Mouse (Mus musculus) effector memory CD4-positive, alpha-beta T cell, adult 5 months (primary cell): ENCODE results near the gene Olfr761. TPM values are rescaled to one million over a fixed set of nuclear protein-coding genes. Genes with fewer than 3 reads are reported as not detected.

Source experiments
- polyA plus RNA-seq: library from polyadenylated mRNA; unstranded; fragments of 100-300 nt; shearing (Covaris generic); gene quantifications from one replicate; pipeline ENCODE4 v1.2.1, GENCODE M21; 2017

The Olfr761 gene
- not detected for polyA plus RNA-seq

GRCm38 (mm10) chr17:37952979-37953378, at the start of gene Olfr761:
Gene Olfr761 (minus strand): TSS chr17:37953079.

GRCm38 (mm10) chr17:37920248-37920647, 32.6 kb downstream of the Olfr761 start, which contains the start of gene Olfr128:
Gene Olfr128 (plus strand): TSS chr17:37920548.

Other genes starting within 250 kb of the Olfr761 start
- not detected for gene Olfr120, start 231.3 kb downstream of the Olfr761 start, polyA plus RNA-seq
- gene Olfr121, start 204.2 kb downstream of the Olfr761 start, polyA plus RNA-seq = not detected
- gene Olfr122, start 184.5 kb downstream of the Olfr761 start, polyA plus RNA-seq = not detected
- gene Olfr123, start 159.6 kb downstream of the Olfr761 start, polyA plus RNA-seq = not detected
- gene Olfr124, start 153.2 kb downstream of the Olfr761 start, polyA plus RNA-seq = not detected
- gene Olfr125, start 120.1 kb downstream of the Olfr761 start, polyA plus RNA-seq = not detected
- gene Olfr126, start 105.6 kb downstream of the Olfr761 start, polyA plus RNA-seq = not detected
- not detected for gene Olfr127, start 52.6 kb downstream of the Olfr761 start, polyA plus RNA-seq
- 0.15 TPM for gene Olfr128, start 32.5 kb downstream of the Olfr761 start, polyA plus RNA-seq
- not detected for gene Olfr129, start 107.0 kb upstream of the Olfr761 start, polyA plus RNA-seq
- not detected for gene Olfr130, start 110.8 kb upstream of the Olfr761 start, polyA plus RNA-seq
- gene Olfr131, start 135.6 kb upstream of the Olfr761 start, polyA plus RNA-seq = not detected
- gene Olfr132, start 181.4 kb upstream of the Olfr761 start, polyA plus RNA-seq = not detected
- gene Olfr133, start 192.2 kb upstream of the Olfr761 start, polyA plus RNA-seq = not detected
- not detected for gene Olfr134, start 218.3 kb upstream of the Olfr761 start, polyA plus RNA-seq